Mouse (Mus musculus): ENCODE measurements around the gene Sema5a.

The Sema5a gene

GRCm38 (mm10) chr15:32377781-32378180, 133.2 kb downstream of the Sema5a start:
- no peak for DNase-seq

- DNase-seq: no peak
Observed at GRCm38 (mm10) chr15:32380311-32380710, 135.7 kb downstream of the Sema5a start.

GRCm38 (mm10) chr15:32382930-32383481, 138.4 kb downstream of the Sema5a start:
- DNase-seq: no peak

GRCm38 (mm10) chr15:32396241-32396890, 151.8 kb downstream of the Sema5a start:
- DNase-seq: no peak

GRCm38 (mm10) chr15:32397064-32397463, 152.5 kb downstream of the Sema5a start:
- no peak for DNase-seq

- DNase-seq: no peak
Observed at GRCm38 (mm10) chr15:32398721-32399120, 154.1 kb downstream of the Sema5a start.

GRCm38 (mm10) chr15:32401909-32402527, 157.4 kb downstream of the Sema5a start:
- DNase-seq: no peak

- DNase-seq: no peak
Observed at GRCm38 (mm10) chr15:32403321-32403720, 158.7 kb downstream of the Sema5a start.

- no peak for DNase-seq
Observed at GRCm38 (mm10) chr15:32406436-32406835, 161.8 kb downstream of the Sema5a start.

- DNase-seq: no peak
Observed at GRCm38 (mm10) chr15:32407766-32408165, 163.2 kb downstream of the Sema5a start.

GRCm38 (mm10) chr15:32416291-32416690, 171.7 kb downstream of the Sema5a start:
- DNase-seq: no peak

- no peak for DNase-seq
Observed at GRCm38 (mm10) chr15:32422631-32423030, 178.0 kb downstream of the Sema5a start.

- no peak for DNase-seq
Observed at GRCm38 (mm10) chr15:32423061-32423460, 178.5 kb downstream of the Sema5a start.

GRCm38 (mm10) chr15:32427188-32427924, 182.7 kb downstream of the Sema5a start:
- DNase-seq: no peak

- no peak for DNase-seq
Observed at GRCm38 (mm10) chr15:32432927-32433832, 188.6 kb downstream of the Sema5a start.

GRCm38 (mm10) chr15:32433833-32434155, 189.2 kb downstream of the Sema5a start:
- no peak for DNase-seq

GRCm38 (mm10) chr15:32434274-32434673, 189.7 kb downstream of the Sema5a start:
- DNase-seq: no peak

- DNase-seq: no peak
Observed at GRCm38 (mm10) chr15:32437654-32438053, 193.0 kb downstream of the Sema5a start.

GRCm38 (mm10) chr15:32442745-32443144, 198.1 kb downstream of the Sema5a start:
- DNase-seq: no peak

GRCm38 (mm10) chr15:32447558-32448349, 203.1 kb downstream of the Sema5a start:
- DNase-seq: no peak

- no peak for DNase-seq
Observed at GRCm38 (mm10) chr15:32459046-32459445, 214.4 kb downstream of the Sema5a start.

GRCm38 (mm10) chr15:32460238-32460637, 215.6 kb downstream of the Sema5a start:
- DNase-seq: no peak
